Mouse (Mus musculus): ENCODE data around the gene Hebp2.
A peak's percentile ranks its signal among the peaks of the same experiment; 100 is the strongest.

Gene Hebp2

DNA sequence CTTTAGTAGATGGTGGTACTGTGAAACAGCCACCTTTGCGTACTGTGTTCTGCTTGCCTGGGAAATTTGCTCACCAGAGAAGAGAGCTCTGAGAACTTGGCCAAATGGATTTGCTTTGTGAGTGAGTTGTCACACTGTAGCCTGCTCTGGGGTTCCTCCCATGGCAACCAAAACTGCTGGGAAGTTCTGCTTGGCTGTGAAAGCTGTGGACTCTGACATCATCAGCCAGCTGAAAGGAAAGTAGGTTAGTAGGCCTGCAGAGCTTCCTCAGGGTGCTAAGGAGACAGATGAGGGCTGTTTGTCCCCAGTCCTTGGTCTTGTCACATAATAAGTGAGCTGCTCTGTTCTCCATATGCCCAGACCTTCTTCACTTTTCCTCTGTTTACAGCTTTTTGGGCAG lies 37.3 kb downstream of the Hebp2 start:
- DNase-seq (ENCODE audit: low spot score) = no peak

DNA sequence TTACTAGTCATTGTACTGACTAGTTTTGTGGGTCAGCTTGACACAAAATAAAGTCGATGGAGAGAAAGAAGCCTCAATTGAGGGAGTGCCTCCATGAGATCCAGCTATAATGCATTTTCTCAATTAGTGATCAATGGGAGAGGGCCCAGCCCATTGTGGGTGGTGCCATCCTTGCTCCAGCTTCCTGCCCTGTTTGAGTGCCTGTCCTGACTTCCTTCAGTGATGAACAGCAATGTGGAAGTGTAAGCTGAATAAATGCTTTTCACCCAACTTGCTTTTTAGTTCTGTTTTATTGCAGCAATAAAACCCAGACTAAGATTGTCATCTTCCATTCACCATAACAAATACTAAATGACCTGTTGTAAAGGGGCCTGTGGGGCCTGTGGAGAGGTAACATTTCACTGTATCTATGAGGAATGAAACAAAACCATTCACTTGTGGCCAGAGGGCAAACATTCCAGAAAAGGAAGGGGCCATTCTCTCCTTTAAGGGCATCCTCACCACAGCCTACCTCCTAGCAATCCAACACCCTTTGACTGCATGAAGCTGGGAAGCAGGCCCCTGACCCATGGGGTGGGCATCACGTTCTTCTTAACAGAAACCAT lies 37.9 kb downstream of the Hebp2 start:
- DNase-seq (ENCODE audit: low spot score) = no peak

- no peak for DNase-seq (ENCODE audit: low spot score)
Measured at GRCm38 (mm10) chr10:18506501-18506946, 39.4 kb downstream of the Hebp2 start.

DNA sequence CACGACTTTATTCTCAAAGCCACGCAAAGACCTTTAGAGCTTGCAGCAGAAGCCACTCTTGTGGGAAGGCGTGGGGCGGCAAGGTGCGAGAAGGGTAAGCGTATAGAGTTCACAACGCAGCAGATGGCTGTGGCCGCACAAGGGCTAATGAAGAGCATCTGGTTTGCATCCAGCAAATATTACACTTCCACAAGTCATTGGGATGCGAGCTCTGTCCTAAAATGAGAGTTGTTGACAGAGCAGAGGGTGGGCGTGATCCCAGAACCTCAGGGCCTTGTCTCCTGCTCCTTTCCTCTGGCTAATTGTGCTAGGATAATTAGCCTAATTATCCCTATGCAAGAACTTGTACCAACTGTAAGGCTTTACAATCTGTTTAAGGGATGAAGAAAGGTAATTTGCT lies 40.2 kb downstream of the Hebp2 start:
- DNase-seq (ENCODE audit: low spot score) = no peak

DNA sequence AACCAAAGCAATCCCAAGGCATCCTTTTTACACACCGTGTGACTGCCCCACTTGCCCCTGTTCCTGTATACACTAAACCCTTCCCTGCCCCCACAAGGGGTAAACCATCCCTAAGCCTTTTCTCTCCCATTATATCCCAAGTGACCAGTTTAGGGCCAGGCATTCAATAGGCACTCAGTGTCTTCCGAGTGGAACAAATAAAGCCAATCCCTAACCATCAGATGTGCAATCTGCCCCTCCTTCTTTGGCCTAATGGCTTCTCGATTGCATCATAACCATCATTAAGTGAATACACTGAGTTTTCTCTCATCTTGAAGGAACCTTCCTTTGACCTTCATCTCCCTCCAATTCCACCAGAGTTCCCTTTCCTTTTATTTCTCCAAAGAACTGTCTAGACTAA lies 43.9 kb downstream of the Hebp2 start:
- no peak for DNase-seq (ENCODE audit: low spot score)

- DNase-seq (ENCODE audit: low spot score) = no peak
Measured at GRCm38 (mm10) chr10:18497066-18497465, 48.8 kb downstream of the Hebp2 start.

- peak; percentile 73 for DNase-seq (ENCODE audit: low spot score)
Measured at GRCm38 (mm10) chr10:18494249-18494648, 51.6 kb downstream of the Hebp2 start.

DNA sequence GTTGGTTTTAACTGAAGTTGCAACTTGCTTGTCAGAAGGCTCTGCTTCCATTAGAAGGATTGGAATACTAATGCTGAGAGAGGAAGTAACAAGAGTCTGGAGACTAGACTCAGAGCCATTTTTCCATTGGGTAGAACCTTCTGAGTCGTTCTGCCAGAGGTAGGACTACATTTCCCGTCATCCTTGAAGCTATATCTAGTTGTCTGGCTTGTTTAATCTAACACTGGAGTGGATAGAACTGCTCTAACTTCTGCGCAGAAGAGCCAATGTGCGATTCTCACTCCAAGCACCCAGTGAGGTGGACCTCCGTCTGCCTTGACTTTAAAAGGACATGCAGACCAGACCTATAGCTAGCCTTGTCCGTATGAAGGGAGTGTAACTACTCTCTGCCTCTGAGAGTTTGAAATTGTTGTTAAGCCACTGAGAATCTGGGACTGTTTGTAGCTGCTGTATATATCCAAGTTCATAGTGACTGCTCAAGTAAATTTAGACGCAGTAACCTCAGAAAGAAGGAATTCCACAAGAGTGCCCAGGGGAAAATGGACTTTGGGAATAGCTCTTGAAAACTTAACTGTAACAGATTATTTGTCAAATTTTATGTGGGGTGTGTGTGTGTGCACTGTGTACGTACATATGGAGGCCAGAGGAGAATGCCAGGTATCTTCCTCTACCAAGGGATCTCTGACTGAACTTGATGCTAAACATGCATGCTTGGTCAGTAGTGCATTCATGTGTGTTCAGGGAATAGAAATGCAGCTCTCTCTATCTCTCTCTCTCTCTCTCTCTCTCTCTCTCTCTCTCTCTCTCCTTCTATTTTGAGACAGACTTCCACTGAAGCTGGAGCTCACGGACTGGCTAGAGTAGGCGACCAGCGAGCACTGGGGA lies 52.6 kb downstream of the Hebp2 start:
- DNase-seq (ENCODE audit: low spot score) = no peak

- no peak for DNase-seq (ENCODE audit: low spot score)
Measured at GRCm38 (mm10) chr10:18491952-18492351, 53.9 kb downstream of the Hebp2 start.

- no peak for DNase-seq (ENCODE audit: low spot score)
Measured at GRCm38 (mm10) chr10:18489936-18490335, 55.9 kb downstream of the Hebp2 start.
